Mouse (Mus musculus) heart, adult 11 months (tissue): ENCODE results near the gene Tnfsf9.

ENCODE experiments used
- DNase-seq: peaks from one replicate; pipeline ENCODE4 v3.0.0; 2022

The Tnfsf9 gene

DNA sequence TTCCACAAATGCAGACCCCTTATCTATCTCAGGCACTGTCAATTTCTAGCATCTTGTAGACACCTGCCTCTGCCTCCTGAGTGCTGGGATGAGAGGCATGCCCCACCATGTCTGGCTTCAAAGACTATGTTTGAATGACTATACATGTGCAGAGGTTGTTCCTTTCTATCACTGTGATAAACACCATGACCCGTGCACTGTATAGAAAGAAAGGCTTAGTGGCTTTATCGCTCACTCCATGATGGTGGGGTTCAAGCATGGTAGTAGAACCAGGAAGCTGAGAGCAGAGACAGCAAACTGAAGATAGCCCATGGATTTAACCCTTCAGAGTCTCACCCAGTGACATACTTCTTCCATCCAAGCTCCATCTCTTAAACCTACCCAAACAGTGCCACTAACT, 29.6 kb downstream of the Tnfsf9 start:
- no peak for DNase-seq

DNA sequence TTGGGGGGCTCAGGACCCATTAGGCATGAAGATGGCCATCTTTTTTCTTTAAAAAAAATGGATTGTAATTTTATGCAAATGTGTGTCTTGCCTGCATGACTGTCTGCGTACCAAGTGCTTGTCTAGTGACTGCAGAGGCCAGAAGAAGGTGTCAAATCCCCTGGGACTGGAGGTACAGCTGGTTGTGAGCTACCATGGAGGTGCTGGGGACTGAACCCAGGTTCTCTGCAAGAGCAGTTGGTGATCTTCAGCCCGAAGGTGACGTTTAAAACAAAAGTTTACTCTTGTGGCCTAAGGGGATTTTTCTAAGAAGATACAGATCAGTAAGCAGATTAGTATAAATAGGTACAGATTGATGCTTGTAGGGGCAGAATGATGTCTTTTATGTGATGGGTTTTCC, 30.5 kb downstream of the Tnfsf9 start:
- DNase-seq, result no peak

DNA sequence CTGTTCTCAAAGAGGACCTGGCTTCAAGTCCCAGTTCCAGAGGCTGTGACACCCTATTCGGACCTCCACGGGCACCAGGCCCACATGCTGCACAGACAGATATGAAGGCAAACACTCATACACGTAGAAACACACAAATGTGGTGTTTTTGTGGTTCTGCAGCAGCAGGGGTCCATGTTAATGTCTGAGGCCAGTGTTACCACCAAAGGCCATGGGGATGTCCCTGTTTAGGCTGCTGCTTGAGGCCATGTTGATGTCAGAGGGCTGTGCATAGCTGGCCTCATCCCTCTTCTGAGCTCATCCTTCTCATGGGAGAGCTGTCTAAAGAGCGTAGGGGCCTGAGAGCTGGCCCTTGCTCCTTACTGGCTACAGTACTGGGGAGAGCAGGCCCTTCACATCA, 33.6 kb downstream of the Tnfsf9 start:
- no peak for DNase-seq

DNA sequence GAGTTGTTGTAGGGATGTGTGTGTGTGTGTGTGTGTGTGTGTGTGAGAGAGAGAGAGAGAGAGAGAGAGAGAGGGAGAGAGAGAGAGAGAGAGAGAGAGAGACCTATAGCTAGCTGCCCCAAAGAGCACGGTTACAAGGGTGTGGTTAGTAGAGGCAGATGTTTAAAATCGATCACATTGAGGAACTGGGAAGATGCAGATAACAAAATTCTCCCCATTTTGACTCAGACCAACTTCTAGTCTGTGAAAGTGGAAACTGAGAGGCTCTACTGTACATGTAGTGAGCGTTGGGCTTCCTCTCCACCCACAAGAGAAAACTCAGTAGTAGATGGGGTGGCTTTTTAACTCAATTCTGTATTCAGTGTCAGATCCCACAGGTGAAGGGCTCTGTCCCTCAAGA, 34.6 kb downstream of the Tnfsf9 start:
- no peak for DNase-seq

DNA sequence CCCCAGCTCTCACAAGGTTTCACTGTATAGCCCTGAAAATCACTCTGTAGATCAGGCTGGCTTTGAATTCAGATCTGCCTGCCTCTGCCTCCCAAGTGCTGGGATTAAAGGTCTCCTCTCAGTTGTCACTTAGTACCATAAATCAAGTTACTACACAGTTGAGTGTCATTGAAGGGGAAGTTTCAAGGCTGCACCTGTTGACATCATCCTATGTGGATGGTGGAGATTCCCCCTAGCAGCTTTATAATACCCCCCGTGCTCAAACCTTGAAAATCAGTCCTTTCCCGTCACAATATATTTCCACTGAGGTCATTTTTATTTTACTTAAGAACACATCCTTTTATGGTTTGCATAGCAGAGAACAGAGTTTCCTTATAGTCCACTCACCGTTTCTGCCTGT, 38.6 kb downstream of the Tnfsf9 start:
- DNase-seq, result no peak

DNA sequence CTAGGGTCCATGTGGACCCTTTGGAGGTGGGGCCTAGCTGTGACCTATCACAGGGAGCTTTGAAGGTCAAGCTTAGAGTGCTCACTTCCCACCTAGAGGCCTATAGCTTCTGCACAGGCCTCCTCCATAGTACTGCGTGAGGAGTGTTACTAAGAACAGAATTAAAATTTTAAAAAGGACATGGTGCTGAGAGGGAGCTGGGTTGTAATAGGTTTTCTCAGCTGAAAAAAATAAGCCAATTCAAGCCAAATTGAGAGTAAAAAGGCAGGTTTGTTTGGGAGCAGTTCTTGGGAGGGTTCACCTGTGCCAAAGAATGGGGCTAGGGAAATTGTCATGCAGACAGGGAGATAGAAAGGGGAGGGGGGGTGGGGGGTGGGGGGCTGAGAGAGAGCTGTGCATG, 40.0 kb downstream of the Tnfsf9 start:
- DNase-seq, result no peak

- DNase-seq, result no peak
These were observed 43.2 kb downstream of the Tnfsf9 start for GRCm38 (mm10) chr17:57148343-57148742.

DNA sequence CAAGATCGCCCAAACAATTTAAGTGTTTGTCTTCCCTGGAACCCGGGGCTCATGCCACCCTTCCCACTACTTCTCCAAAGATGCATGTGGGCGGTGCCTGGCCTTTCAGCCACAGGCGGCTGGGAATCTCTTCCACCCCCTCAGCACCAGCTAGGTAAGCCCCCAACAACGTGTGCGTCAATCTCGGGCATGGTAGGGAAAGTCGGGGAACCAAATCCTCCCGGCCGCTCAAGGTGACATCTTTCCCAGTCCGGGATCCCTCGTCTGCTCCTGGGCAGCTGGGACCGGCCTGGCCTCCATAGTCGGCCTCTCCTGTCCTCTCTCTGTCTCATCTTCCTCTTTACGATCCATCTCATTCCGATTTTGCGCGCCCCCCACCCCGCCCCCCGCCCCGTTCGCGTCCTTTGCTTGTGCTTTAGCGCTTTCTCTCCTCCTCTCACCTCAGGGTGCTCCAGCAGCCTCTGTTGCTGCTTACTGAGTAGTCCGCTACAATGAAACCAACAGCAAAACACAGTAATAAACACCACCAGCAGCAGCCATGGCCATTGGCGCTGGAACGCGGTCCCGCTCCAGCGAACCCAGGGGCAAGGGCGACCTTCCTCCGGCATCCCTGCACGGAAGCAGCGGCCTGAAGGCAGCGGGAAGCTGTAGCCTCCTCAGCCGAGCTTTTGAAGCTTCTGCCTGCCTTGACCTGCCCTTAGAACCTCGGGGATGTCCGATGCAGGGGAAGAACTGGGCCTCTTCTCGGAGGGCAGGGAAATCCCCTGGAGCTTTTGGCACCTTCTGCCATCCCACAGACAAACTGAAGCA, 44.1 kb downstream of the Tnfsf9 start, which contains the start of gene Cd70:
TSS of gene Cd70 (minus strand) at position 784 of the 810 bp plus-strand sequence.
- DNase-seq, result no peak

GRCm38 (mm10) chr17:57153006-57153405, 47.9 kb downstream of the Tnfsf9 start:
- peak; percentile 29 for DNase-seq

DNA sequence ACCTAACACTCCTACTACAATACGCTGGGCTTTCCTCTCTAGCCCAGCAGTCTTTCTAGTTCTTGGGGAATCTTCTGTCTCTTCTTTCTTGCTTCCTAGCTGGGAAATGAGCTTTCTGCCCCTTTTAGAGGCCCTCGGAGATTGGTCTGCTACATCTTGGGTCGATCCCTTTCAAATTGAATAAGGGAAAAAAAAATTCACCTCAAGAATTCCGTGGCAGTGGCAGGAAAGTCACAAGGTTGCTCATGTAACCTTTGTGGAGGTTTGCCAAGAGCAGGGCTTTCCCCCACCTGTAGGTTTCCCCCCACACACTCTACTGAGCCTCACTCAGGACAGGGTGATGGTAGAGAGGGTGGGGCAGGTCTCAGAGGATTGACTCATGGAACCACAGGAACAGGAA, 48.7 kb downstream of the Tnfsf9 start:
- peak; percentile 46 for DNase-seq
